Mouse (Mus musculus) urinary bladder, adult 18-20 months (tissue): ENCODE data around the gene Hist1h2an.
"Not testable (repeated sequence)": the region's sequence is repeated elsewhere in the genome, so short reads cannot be mapped to it uniquely, and the experiment has no call there.

Experiments used
- DNase-seq, 2 experiments: peaks; one replicate each; pipeline ENCODE4 v3.0.0; 2022; ENCODE audit warnings: low spot score in 2 of 2, mixed read lengths in 2 of 2

The Hist1h2an gene

GRCm38 (mm10) chr13:21783255-21783617, 3.8 kb downstream of the Hist1h2an start, which contains the start of gene Hist1h3i:
Gene Hist1h3i, minus strand, starts transcription at chr13:21783370.
- no peak for DNase-seq

- DNase-seq: peak in 1 of 2 experiments; percentile 11
Observed at GRCm38 (mm10) chr13:21782361-21783254, 4.4 kb downstream of the Hist1h2an start.

GRCm38 (mm10) chr13:21781639-21782038, 5.4 kb downstream of the Hist1h2an start:
- DNase-seq: no peak

GRCm38 (mm10) chr13:21781021-21781555, 5.9 kb downstream of the Hist1h2an start:
- no peak for DNase-seq

GRCm38 (mm10) chr13:21779767-21780731, 7.0 kb downstream of the Hist1h2an start, which contains the start of gene Hist1h1b:
Gene Hist1h1b, minus strand, starts transcription at chr13:21780625.
- DNase-seq: peak; percentile 11 to 39

- DNase-seq: peak; percentile 15 to 16
Observed at GRCm38 (mm10) chr13:21778814-21779766, 7.9 kb downstream of the Hist1h2an start.

- DNase-seq: no peak
Observed at GRCm38 (mm10) chr13:21755707-21756106, 31.3 kb downstream of the Hist1h2an start.

- DNase-seq: not testable (repeated sequence)
Observed at GRCm38 (mm10) chr13:21754294-21755001, 32.6 kb downstream of the Hist1h2an start.

GRCm38 (mm10) chr13:21753524-21754285, 33.3 kb downstream of the Hist1h2an start, which contains the start of the genes Hist1h2ak and Hist1h2bn:
Gene Hist1h2ak, minus strand, starts transcription at chr13:21753827.
Gene Hist1h2bn, plus strand, starts transcription at chr13:21754123.
- DNase-seq: peak; percentile 9 to 23

GRCm38 (mm10) chr13:21753051-21753523, 33.9 kb downstream of the Hist1h2an start:
- no peak for DNase-seq

- no peak for DNase-seq
Observed at GRCm38 (mm10) chr13:21752356-21752755, 34.7 kb downstream of the Hist1h2an start.

GRCm38 (mm10) chr13:21751827-21752226, 35.2 kb downstream of the Hist1h2an start:
- DNase-seq: no peak

GRCm38 (mm10) chr13:21751417-21751816, 35.6 kb downstream of the Hist1h2an start:
- no peak for DNase-seq

GRCm38 (mm10) chr13:21750159-21751017, 36.6 kb downstream of the Hist1h2an start, which contains the start of gene Hist1h4k:
Gene Hist1h4k, minus strand, starts transcription at chr13:21750505.
- peak; percentile 62 to 77 for DNase-seq

GRCm38 (mm10) chr13:21749387-21750158, 37.4 kb downstream of the Hist1h2an start:
- no peak for DNase-seq

- no peak for DNase-seq
Observed at GRCm38 (mm10) chr13:21745006-21745405, 42.0 kb downstream of the Hist1h2an start.
